Mouse (Mus musculus) layer of hippocampus, adult 11-12 months (tissue): ENCODE measurements around the gene Prkar1a.
A peak's percentile ranks its signal among the peaks of the same experiment; 100 is the strongest.
"Not testable (repeated sequence)": the region's sequence is repeated elsewhere in the genome, so short reads cannot be mapped to it uniquely, and the experiment has no call there.

Experiments
- DNase-seq: peaks from one replicate; pipeline ENCODE4 v3.0.0; 2022; ENCODE audit warnings: low spot score

Prkar1a gene

DNA sequence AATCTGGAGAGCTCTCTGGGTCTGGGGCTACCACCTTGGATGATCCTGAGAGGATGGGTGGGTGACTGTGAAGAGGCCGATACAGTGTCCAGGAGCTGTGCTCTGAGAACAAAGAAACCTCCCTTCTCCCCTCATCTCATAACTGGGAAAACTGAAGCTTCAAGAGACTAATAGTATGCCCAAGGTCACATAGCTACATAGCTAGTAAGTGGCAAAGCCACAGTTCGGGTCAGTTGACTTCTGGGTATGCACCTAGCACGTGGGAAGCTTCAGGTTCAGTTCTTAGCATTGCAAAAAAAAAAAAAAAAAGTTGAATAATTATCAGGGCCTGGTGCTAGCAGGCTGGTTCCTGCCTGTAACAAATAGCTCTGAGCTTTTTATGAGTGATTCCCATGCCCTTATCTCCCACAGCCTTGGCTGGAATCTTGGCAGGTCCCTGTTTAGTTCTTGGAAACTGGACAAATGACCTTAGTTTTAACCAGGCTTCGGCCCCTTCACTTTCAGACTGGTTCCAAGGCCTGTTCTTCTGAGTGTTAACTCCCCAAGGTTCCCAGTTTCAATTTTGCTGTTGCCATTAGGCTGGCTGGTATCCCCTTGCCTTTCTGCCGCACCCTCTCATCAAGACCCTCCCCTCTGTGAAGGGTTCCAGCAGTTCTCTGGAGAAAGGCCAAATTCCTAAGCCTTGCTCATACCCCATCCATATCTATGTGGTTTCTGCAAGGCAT lies 7.5 kb upstream of the Prkar1a start:
- DNase-seq, result no peak

GRCm38 (mm10) chr11:109648510-109648909 lies 695 bp upstream of the Prkar1a start:
- peak; percentile 49 for DNase-seq

DNA sequence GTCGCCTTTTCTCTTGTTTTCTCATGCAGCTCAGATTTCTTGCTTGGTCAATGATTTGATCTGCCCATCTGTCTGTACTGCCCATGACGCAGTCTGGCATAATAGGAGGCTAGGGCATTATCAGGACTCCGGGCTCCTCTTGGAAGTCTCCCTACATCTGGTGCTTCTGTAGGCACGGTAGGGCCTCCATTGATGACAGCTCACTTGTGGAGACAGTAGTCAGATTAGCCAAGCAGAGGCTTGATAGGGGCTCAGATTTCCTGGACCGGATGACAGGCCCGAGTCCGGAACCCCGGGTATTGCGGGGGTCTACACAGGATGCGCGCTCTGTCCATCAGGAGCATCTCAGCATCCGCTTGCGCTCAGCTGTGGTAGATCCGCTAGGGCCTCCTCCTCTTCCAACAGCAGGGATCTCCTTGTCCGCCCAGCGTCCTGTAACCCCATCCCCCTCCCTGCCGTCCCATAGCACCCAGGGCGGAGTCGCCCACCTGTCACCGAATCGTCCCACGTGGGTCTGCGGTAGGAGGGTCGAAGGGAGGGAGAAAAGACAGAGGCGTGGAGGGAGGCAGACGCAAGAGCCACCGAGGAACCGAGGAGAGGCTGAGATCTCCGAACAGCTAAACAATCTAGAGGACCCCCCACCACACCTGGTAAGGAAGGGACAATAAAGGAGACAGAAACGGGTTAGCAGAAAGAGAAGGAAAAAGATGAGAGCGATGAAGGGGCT lies 933 bp downstream of the Prkar1a start:
- peak; percentile 81 for DNase-seq

- DNase-seq, result peak; percentile 94
These were observed 1.8 kb downstream of the Prkar1a start for GRCm38 (mm10) chr11:109650788-109651565.

DNA sequence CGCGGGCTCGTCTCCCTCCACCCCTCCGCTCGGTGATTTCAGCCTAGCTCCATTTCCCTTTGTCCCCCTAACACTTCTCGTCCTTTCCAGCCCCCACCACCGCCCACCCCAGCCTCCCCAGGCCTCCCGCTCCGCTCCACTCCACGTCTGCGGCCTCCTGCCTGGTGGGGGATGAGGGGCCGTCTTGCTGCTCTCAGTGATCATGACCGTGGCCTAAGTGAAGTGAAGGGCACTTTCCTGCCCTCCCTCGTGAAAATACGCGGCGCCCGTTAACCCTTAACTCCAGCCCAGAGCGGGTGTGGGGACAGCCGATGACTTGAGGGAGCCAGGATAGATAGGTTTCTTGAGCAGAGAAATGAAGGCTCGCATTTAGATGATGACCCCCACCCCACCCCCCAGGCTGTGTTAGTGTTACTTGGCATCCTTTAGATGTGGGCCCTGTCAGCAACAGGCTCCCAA lies 2.4 kb downstream of the Prkar1a start:
- no peak for DNase-seq

- no peak for DNase-seq
These were observed 3.3 kb downstream of the Prkar1a start for GRCm38 (mm10) chr11:109652505-109652904.

DNA sequence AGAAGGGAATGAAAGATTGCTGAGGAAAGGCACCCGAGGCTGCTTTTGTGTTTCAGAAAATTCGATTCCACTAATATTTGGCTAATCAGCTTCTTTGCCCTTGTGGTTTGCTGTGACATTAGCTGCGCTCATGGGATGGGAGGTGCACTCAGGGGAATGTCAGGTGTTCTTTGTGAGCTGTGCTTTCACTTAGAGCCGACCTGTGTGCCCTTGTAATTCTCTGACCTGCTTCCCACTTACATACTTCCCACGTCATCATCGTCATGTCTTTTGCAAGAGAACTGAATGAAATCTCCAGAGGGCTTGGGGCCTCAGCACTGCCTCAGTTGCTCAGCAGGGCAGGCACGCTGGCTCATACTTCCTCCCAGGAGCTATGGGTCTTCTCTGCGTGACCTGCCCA lies 4.0 kb downstream of the Prkar1a start:
- DNase-seq, result no peak

DNA sequence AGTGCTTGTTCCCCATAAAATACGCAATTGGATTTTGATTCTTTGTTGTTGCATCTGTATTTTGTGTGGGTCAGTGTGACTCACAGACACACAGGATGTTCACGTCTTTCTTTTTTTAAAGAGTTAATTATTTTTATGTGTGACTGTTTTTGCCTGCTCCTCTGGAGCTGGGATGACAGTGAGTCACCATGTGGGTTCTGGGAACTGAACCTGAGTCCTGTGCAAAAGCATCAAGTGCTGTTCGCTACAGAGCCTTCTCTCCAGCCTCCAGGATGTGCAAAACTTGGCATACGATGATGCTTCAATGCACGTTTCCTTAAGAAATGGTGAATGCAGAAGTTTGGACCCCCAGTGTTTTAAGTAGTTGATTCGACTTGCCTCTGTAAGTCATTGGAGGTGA lies 5.4 kb downstream of the Prkar1a start:
- DNase-seq, result no peak

DNA sequence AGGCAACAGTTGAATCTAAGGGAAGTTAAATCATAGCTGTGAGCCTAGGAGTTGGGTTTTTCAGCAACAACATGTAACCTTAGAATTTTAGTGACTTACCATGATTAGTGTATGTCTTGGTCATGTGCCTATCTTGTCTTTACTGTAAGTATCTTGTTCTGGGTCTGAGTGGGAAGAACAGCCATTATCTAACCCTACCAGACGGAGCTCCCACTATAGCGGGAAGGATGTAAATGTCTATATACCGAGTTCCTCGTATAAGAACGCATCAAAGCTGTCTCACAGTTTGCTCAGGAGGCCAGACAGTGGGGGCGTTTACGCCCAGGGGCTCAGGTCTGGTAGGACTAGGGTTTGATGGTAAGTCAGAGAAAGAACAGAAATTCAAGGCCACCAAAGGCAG lies 7.0 kb downstream of the Prkar1a start:
- DNase-seq, result no peak

DNA sequence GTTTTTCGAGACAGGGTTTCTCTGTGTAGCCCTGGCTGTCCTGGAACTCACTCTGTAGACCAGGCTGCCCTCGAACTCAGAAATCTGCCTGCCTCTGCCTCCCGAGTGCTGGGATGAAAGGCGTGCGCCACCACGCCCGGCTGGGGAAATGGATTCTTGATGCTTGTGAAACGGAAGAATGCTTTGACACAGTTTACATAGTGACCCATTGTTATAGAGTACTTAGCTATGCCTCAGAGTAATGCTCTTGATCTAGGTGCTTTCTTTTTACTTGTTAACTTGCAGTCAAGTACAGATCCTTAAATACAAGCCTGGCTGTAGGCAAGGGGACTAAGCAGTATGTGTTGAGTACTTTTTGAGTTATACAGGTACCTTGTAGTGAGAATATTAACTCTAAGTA lies 11.3 kb downstream of the Prkar1a start:
- DNase-seq, result not testable (repeated sequence)

DNA sequence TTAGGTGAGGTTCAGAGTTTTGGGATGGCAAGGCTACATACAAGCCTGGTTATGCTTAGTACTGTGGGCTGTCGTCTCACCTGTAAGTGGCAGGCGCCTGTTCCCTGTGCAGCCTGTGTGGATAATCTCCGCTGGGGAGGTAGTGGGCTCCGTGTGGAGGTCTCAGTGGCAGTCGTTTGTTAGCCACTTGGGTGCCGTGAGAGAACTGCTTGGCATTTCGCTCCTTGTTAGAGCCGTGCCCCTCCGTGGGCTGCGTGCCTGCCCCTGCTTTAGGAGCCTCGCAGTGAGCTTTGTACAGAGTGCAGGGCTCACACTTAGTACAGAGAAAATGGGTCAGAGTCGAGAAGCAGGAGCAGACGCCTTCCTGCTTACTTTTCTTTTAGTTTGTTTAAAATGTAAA lies 15.1 kb downstream of the Prkar1a start:
- no peak for DNase-seq

DNA sequence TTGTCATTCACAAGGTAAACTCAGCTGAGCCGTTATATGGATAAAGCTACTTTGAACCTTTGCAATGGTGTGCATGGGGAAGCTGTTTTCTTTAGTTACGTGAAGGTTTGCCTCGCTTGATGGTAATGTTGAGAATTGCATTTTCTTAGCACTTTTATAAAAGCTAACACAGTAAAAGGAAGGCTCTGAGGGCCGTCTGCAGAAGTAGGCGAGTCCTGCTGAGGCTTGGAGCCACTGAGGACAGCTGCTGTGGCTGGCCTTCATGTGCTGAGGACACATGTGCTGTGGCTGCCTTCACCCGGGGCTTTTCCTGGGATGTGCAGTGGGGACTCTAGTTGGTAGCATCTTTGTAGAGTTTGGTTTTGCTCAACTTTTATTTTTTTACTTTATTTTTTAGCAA lies 16.2 kb downstream of the Prkar1a start:
- no peak for DNase-seq

DNA sequence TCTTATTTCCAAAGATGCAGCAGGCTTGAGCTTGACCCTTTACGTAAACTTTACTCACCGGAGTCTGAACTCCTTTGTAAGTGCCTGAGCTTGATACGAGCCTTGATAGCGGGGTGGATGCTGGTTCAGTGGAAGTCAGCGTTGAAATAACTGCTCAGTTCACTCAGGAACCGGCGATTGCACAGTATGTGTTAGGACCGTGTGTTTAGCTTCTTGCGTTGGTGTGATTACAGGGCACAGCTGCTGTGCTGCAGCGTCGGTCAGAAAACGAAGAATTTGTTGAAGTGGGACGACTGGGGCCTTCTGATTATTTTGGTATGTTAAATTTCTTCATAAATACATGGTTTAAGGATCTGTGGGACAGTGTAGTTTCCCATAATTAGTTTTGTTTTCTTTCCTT lies 17.2 kb downstream of the Prkar1a start:
- no peak for DNase-seq

DNA sequence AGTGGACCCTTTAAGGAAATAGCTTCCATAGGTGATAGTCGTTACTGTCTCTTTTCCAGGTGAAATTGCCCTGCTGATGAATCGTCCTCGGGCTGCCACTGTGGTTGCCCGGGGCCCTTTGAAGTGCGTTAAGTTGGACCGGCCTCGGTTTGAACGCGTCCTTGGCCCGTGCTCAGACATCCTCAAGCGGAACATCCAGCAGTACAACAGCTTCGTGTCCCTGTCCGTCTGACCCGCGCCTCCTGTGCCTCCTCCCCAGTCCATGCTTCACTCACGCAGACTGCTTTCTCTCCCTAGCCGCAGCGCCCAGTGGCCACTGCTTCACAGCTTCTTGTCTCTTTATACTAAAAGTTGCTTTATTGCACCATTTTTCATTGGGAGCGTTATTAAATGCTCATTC lies 18.2 kb downstream of the Prkar1a start:
- DNase-seq, result no peak

GRCm38 (mm10) chr11:109668115-109668725 lies 19.0 kb downstream of the Prkar1a start:
- no peak for DNase-seq

DNA sequence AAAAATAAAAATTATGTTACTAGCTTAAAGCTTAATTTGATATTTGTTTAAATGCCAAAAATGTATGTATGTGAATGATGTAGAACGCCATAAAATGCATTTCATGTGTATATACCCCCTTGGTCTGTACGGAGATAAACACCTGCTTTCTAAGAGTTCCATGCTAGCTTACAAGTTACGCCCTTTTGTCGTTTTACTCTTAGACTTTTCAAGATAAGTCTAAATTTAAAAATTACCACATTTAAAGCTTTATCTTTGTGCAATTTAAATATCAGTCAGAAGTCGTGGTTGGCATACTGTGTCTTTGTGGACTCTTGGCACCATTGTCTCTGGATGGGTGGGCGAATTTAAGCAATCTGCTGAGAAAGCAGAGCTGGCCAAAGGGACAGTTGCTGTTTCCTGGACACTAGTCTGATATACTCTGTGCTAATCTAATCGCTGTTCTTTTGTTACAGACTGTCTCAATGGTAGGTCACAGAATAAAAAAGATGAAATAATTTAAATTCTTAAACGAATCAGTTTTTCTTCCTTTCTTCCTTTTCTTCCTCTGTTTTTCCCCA lies 20.0 kb downstream of the Prkar1a start:
- no peak for DNase-seq

DNA sequence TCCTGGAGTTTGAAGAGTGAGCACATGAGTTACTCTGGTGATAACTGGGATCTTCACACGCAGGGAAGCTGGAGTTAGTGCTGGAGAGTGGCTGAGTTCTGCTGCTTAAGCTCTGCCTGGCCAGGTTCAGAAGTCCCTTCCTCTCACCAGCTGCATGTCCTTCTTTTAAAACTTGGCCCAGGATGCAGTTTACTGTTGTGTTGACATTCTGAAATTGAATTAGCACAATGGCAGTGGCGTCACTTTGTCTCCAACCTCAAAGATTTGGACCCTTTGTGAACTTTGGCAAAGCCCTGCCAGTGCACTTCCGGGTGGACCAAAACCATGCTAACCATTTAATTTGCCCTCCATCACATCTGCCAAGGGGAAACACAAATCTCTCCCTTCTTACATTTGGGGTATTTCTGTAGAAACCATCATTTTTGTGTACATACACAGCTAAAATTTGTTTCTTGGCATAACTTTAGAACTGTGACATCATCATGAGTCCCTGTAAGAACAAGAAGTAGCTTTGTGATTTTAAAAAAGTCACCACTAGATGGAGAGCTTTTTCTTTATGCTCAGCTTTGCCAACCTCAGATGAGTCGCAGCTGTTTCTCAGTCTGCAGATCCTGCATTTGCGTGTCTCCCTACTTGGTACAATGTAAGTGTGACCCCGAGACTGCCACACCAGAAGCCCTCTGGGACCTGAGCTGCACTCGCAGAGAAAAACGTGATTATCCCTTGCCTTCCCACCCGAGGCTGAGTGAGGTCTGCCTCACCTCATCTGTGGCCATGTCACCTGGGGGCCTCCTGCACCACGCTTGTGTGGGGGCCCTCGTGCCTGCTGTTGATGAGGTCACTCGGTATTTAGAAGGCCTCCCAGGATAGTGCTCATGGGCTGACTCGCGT lies 21.1 kb downstream of the Prkar1a start:
- DNase-seq, result no peak

DNA sequence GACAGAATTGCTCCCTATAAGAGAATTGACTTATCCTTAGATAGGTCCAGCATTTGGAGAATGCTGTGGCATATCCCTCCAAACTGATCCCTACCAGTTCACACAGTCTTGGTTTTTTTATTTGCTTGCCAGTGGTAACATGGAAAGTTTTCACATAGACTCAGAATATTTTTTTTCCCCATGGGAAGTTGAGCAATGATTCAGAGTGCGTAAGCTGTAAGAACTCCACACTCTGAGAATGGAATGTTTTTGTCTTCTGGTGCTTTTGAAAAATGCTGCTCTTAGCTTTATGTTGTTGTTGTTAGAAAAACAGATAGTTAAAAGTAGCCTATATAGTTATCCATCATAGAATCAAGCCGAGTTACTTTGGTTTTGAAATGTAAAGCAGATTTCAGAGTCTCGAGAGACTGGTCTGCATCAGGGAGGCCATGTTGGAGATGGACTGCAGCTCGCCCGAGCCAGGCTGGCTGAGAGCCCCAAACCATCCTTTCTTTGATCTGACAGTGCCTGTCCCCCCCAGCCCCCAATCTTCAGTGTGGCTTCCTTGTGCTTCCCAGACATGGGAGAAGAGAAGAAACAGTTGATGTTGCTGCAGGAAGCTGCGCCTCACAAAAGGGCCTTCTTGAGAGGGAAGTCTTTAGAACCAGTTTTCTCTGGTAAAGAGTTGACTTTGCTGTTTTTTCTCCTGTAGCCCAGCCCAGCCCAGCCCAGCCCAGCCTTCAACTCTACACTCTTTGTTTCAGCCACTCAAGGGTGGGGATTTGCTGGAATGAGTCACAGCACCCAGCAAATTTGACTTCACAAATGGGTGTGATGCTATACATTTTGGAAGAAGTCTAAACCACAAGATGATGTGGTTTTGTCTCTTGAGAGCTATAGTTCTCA lies 22.2 kb downstream of the Prkar1a start:
- no peak for DNase-seq

DNA sequence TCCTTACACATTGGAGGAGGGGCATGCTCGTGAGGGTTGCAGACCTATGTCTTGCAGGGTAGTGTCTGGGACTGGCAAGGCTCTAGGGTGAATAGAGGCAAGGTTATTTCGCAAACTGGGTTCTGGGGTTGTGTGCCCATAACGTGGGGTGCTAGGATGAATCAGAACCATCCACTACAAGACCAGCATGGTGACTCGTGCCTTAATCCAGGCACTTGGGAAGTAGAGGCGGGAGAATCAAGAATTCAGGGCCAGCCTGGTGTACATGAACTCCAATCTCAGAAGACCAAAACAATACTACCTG lies 22.8 kb downstream of the Prkar1a start:
- DNase-seq, result no peak

- DNase-seq, result no peak
These were observed 23.2 kb downstream of the Prkar1a start for GRCm38 (mm10) chr11:109672396-109672795.
